Mouse (Mus musculus): ENCODE data around the gene Hsdl2. TPM values are rescaled to one million over a fixed set of nuclear protein-coding genes. Genes with fewer than 3 reads are reported as not detected.
A peak's percentile ranks its signal among the peaks of the same experiment; 100 is the strongest.

The Hsdl2 gene
- polyA plus RNA-seq, 1 experiment, result 22.2 TPM

GRCm38 (mm10) chr4:59546285-59547071 lies 34.9 kb upstream of the Hsdl2 start:
- no peaks in the 10 kb centered on the region for H3K36me3 ChIP-seq (ENCODE audit: control insufficient read depth, insufficient read depth, low read length)
- no peak overlapping the region for H3K27ac ChIP-seq (ENCODE audit: control insufficient read depth, insufficient read depth, low read length)
- no peak for DNase-seq
- no peak for TF ChIP-seq CTCF (IDR thresholded peaks at IDR 0.05; ENCODE audit: borderline replicate concordance, control insufficient read depth, extremely low read depth, insufficient read depth, low read length, poor library complexity)
- 13% methylated on average over 7 of the region's 7 CpGs for WGBS
- no peaks in the 10 kb centered on the region for H3K27me3 ChIP-seq (ENCODE audit: control insufficient read depth, insufficient read depth, low read length)
- H3K4me1 ChIP-seq (replicated peaks; ENCODE audit: control insufficient read depth, insufficient read depth, low read length), result peaks cover 2% of the 10 kb centered on the region
- no peak overlapping the region for H3K4me3 ChIP-seq (ENCODE audit: control insufficient read depth, insufficient read depth, low read length)

GRCm38 (mm10) chr4:59547136-59547889 lies 34.0 kb upstream of the Hsdl2 start:
- Histone ChIP-seq H3K27ac (ENCODE audit: control insufficient read depth, insufficient read depth, low read length) (no peak overlapping the region; the same call in 1 of the 2 replicates), H3K27me3 (ENCODE audit: control insufficient read depth, insufficient read depth, low read length) (no peaks in the 10 kb centered on the region), H3K4me1 (replicated peaks; ENCODE audit: control insufficient read depth, insufficient read depth, low read length) (peaks cover 2% of the 10 kb centered on the region), H3K36me3 (ENCODE audit: control insufficient read depth, insufficient read depth, low read length) (no peaks in the 10 kb centered on the region), H3K4me3 (ENCODE audit: control insufficient read depth, insufficient read depth, low read length) (0 out of 2 replicates have a peak overlapping the region, but pooled peaks have one; percentile 10)
- TF ChIP-seq CTCF (IDR thresholded peaks at IDR 0.05; ENCODE audit: borderline replicate concordance, control insufficient read depth, extremely low read depth, insufficient read depth, low read length, poor library complexity) (no peak), POLR2A (IDR thresholded peaks at IDR 0.05; ENCODE audit: control insufficient read depth, extremely low read depth, insufficient read depth, low read length, poor library complexity) (no peak)
- WGBS, result 11% methylated on average over 11 of the region's 11 CpGs
- DNase-seq, result peak; percentile 59

- TF ChIP-seq POLR2A (IDR thresholded peaks at IDR 0.05; ENCODE audit: control insufficient read depth, extremely low read depth, insufficient read depth, low read length, poor library complexity), result no peak
- no peak for TF ChIP-seq CTCF (IDR thresholded peaks at IDR 0.05; ENCODE audit: borderline replicate concordance, control insufficient read depth, extremely low read depth, insufficient read depth, low read length, poor library complexity)
- peak overlapping the region; percentile 82 for H3K27ac ChIP-seq (ENCODE audit: control insufficient read depth, insufficient read depth, low read length)
- WGBS, result under 1% methylated on average over 18 of the region's 18 CpGs
- H3K4me1 ChIP-seq (replicated peaks; ENCODE audit: control insufficient read depth, insufficient read depth, low read length), result peaks cover 2% of the 10 kb centered on the region
- no peaks in the 10 kb centered on the region for H3K27me3 ChIP-seq (ENCODE audit: control insufficient read depth, insufficient read depth, low read length)
- H3K36me3 ChIP-seq (ENCODE audit: control insufficient read depth, insufficient read depth, low read length), result no peaks in the 10 kb centered on the region
- peak overlapping the region; percentile 95 for H3K4me3 ChIP-seq (ENCODE audit: control insufficient read depth, insufficient read depth, low read length)
- no peak for DNase-seq
These were observed 33.3 kb upstream of the Hsdl2 start for GRCm38 (mm10) chr4:59548011-59548559.

GRCm38 (mm10) chr4:59548560-59549174 lies 32.7 kb upstream of the Hsdl2 start:
- Histone ChIP-seq H3K36me3 (ENCODE audit: control insufficient read depth, insufficient read depth, low read length) (no peaks in the 10 kb centered on the region), H3K4me1 (replicated peaks; ENCODE audit: control insufficient read depth, insufficient read depth, low read length) (peaks cover 2% of the 10 kb centered on the region), H3K4me3 (ENCODE audit: control insufficient read depth, insufficient read depth, low read length) (peak overlapping the region; percentile 95), H3K27me3 (ENCODE audit: control insufficient read depth, insufficient read depth, low read length) (no peaks in the 10 kb centered on the region), H3K27ac (ENCODE audit: control insufficient read depth, insufficient read depth, low read length) (peak overlapping the region; percentile 82)
- DNase-seq, result peak; percentile 84
- under 1% methylated on average over 83 of the region's 83 CpGs for WGBS
- TF ChIP-seq CTCF (IDR thresholded peaks at IDR 0.05; ENCODE audit: borderline replicate concordance, control insufficient read depth, extremely low read depth, insufficient read depth, low read length, poor library complexity) (no peak), POLR2A (IDR thresholded peaks at IDR 0.05; ENCODE audit: control insufficient read depth, extremely low read depth, insufficient read depth, low read length, poor library complexity) (no peak; the same call in 1 of the 2 replicates)

GRCm38 (mm10) chr4:59549175-59549976 lies 32.0 kb upstream of the Hsdl2 start, which contains the start of gene Ptbp3:
Gene Ptbp3 (minus strand): TSS chr4:59549364.
- H3K36me3 ChIP-seq (ENCODE audit: control insufficient read depth, insufficient read depth, low read length), result no peaks in the 10 kb centered on the region
- H3K27ac ChIP-seq (ENCODE audit: control insufficient read depth, insufficient read depth, low read length), result peak within 1 kb of the TSS; percentile 82
- TF ChIP-seq CTCF (IDR thresholded peaks at IDR 0.05; ENCODE audit: borderline replicate concordance, control insufficient read depth, extremely low read depth, insufficient read depth, low read length, poor library complexity), result no peak
- TF ChIP-seq POLR2A (IDR thresholded peaks at IDR 0.05; ENCODE audit: control insufficient read depth, extremely low read depth, insufficient read depth, low read length, poor library complexity), result peak; percentile 90
- H3K4me3 ChIP-seq (ENCODE audit: control insufficient read depth, insufficient read depth, low read length), result peak within 1 kb of the TSS; percentile 95
- H3K4me1 ChIP-seq (replicated peaks; ENCODE audit: control insufficient read depth, insufficient read depth, low read length), result peaks cover 2% of the 10 kb centered on the region
- peak; percentile 94 for DNase-seq
- under 1% methylated on average over 79 of the region's 83 CpGs for WGBS
- no peaks in the 10 kb centered on the region for H3K27me3 ChIP-seq (ENCODE audit: control insufficient read depth, insufficient read depth, low read length)

Measured in thymus, adult 2 months (tissue).